Mouse (Mus musculus): ENCODE data around the gene Syt17. TPM values are rescaled to one million over a fixed set of nuclear protein-coding genes. Genes with fewer than 3 reads are reported as not detected.

Syt17 gene
- 2.4 and 3.2 TPM in 2 replicates for polyA plus RNA-seq (2014; fragmentation: Nextera tagmentation; extraction: Ambion mirVana)

DNA sequence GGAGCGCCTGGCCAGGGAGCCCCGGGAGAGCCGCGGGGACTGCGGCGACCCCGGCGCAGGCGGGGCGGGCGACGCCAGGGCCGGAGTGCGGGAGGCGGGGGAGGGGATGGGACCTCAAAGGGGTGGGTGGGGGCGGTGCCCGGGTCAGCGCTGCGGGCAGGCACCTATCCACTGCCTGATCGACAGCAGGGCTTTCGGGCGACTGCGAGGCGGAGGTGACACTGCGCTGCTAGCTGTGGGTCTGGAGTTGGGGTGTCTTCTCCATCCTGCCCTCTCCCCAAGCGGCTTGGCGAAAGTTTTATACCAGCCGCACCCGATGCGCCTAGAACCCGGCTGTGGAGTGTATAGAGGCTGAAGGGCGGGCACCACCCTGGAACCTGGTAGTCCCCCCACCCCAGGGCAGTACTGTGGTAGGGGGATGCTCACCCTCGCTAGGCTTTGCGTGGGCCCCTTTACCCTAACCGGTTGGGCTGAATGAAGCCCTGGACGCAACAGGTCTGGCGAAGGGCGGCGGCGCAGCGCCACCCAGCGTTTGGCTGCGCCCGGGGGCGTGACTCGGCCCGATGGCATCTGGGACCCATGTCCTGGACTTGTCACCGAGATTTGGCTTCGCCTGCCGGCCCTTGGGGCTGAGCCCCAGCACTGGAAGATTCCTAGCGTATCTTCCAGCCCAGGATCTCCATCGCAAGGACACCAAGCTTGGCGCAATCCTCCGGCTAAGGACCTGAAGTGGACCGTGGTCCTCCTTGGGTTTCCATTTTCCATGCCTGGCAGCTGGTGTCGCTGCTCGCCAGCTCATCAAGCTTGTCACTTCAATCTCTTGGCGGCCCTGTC lies at the start of gene Syt17:
Syt17 (minus strand) TSS at position 89 of the 834 bp plus-strand sequence.
- Histone ChIP-seq H3K4me2 (ENCODE audit: low read depth, low read length, severe bottlenecking) (peak within 1 kb of the TSS; percentile 91), H3K27me3 (ENCODE audit: control insufficient read depth, insufficient read depth, low read length) (no peaks in the 10 kb centered on the region; the same call in 1 of the 2 replicates), H3K36me3 (ENCODE audit: control insufficient read depth, insufficient read depth, low read length) (no peaks in the 10 kb centered on the region), H3K4me3 (ENCODE audit: low read depth, low read length) (peak within 1 kb of the TSS; percentile 52), H3K9me3 (ENCODE audit: control insufficient read depth, low read length) (no peaks in the 10 kb centered on the region), H3K27ac (ENCODE audit: low read depth, low read length) (no peak within 1 kb of the TSS), H3K4me1 (replicated peaks; ENCODE audit: control insufficient read depth, insufficient read depth, low read length) (peaks cover 12% of the 10 kb centered on the region; the same call in 1 of the 2 replicates), H3K9ac (ENCODE audit: low read length) (peak within 1 kb of the TSS; percentile 68)
- WGBS, result under 1% methylated on average over 58 of the region's 58 CpGs
- peak; percentile 74 for ATAC-seq (replicated peaks; ENCODE audit: low FRiP score)
- peak; percentile 88 for DNase-seq (ENCODE audit: low spot score)

DNA sequence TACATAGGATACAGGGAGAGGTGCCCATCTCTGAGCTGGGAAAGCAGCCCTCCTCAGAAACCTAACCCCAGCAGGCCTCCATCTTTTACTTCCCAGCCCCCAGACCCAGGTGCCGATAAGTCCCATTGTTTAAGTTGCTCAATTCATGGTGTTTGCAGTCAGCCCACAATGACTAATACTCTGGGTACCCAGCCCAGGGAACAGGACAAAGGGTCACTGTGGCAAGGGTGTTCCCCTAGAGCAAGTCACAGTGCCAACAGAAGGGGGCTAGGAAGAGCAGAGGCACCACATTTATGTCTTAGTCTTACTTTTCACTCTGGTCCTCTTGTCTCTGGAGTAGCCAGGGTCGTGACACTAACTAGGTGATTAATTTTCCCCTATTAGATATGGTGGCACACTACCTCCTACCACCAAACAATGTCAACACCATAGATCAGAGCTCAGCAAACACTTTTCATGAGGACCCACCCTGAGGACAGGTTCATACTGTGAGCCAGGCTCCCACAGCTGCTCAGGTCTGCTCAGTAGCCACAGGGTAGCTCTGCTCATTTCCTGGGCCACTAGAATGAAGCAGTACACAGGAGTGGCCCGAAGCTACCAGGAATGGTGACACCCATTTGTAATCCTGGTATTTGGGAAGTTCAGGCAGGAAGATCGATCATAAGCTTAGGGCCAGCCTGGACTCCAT lies 47.0 kb upstream of the Syt17 start:
- Histone ChIP-seq H3K36me3 (ENCODE audit: control insufficient read depth, insufficient read depth, low read length) (no peaks in the 10 kb centered on the region), H3K9ac (ENCODE audit: low read length) (no peak overlapping the region), H3K9me3 (ENCODE audit: control insufficient read depth, low read length) (no peaks in the 10 kb centered on the region; the same call in 1 of the 2 replicates), H3K4me3 (ENCODE audit: low read depth, low read length) (no peak overlapping the region), H3K27me3 (ENCODE audit: control insufficient read depth, insufficient read depth, low read length) (peaks cover 23% of the 10 kb centered on the region), H3K4me2 (ENCODE audit: low read depth, low read length, severe bottlenecking) (no peak overlapping the region), H3K27ac (ENCODE audit: low read depth, low read length) (no peak overlapping the region), H3K4me1 (replicated peaks; ENCODE audit: control insufficient read depth, insufficient read depth, low read length) (0 out of 2 replicates have a peak, but pooled peaks cover 2% of the 10 kb centered on the region)
- 74% methylated on average over 4 of the region's 4 CpGs for WGBS
- ATAC-seq (replicated peaks; ENCODE audit: low FRiP score) (no peak), DNase-seq (ENCODE audit: low spot score) (no peak)

DNA sequence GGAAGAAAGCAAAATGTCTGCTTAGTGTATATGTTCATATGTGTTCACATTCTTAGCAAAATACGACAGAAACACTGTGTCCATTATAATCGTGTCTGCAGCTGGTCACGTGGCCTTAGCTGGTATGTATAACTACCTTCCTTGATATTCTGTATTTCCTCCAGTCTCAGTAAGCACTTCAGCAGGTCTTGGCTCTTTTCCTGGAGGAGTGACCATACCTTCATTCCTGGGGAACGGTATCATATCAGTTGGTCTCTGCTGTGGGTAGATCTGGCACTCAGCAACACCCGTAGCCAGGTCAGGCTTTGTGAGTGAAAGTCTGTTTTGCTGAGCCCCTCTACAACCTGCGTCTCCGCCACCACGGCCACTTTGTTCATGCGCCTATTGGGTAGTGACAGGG lies 45.9 kb upstream of the Syt17 start:
- DNase-seq (ENCODE audit: low spot score) (no peak), ATAC-seq (replicated peaks; ENCODE audit: low FRiP score) (no peak)
- Histone ChIP-seq H3K36me3 (ENCODE audit: control insufficient read depth, insufficient read depth, low read length) (no peaks in the 10 kb centered on the region), H3K9me3 (ENCODE audit: control insufficient read depth, low read length) (no peaks in the 10 kb centered on the region; the same call in 1 of the 2 replicates), H3K4me1 (replicated peaks; ENCODE audit: control insufficient read depth, insufficient read depth, low read length) (0 out of 2 replicates have a peak, but pooled peaks cover 2% of the 10 kb centered on the region), H3K4me3 (ENCODE audit: low read depth, low read length) (no peak overlapping the region), H3K9ac (ENCODE audit: low read length) (no peak overlapping the region), H3K27me3 (ENCODE audit: control insufficient read depth, insufficient read depth, low read length) (peaks cover 35% of the 10 kb centered on the region), H3K27ac (ENCODE audit: low read depth, low read length) (no peak overlapping the region), H3K4me2 (ENCODE audit: low read depth, low read length, severe bottlenecking) (no peak overlapping the region)
- WGBS, result 89% methylated on average over 9 of the region's 9 CpGs

DNA sequence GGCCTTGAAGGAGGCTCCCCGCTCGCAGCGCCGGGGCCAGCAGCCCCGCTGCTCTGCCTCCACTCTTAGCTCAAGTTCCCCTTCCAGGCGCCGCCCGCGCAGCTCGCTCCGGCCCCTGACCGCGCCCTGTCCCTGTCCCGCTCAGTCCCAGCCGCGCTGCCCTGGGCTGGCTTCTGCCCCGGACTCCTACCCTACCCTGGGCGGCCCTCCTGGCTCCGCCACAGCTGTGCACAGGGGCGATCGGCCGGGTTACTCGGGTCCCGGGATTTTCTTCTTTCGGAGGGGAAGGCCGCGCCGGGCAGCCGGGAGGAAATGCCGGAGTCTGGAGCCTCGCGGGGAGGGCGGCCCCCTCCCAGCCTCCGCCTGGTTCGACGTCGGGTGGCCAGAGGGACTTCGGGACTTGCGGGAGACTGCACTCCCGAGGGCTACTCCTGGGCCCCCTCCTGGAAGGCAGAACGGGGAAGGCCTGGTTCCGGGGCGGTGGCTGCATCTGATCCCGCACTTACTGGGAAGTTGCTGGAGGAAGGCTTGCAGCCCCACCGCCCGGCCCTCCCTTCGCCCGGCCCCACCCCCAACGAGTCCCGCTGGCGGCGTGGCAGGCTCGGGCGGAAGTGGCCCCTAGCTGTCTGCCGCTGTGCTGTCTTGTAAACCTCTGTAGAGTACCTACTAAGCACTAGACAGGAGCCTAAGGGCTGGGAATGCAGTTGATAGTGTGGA lies 43.6 kb upstream of the Syt17 start, which contains the start of gene Itpripl2:
Itpripl2 (minus strand) TSS at position 545 of the 717 bp plus-strand sequence.
- Histone ChIP-seq H3K4me2 (ENCODE audit: low read depth, low read length, severe bottlenecking) (peak within 1 kb of the TSS; percentile 79), H3K27ac (ENCODE audit: low read depth, low read length) (no peak within 1 kb of the TSS), H3K4me3 (ENCODE audit: low read depth, low read length) (peak within 1 kb of the TSS; percentile 56), H3K27me3 (ENCODE audit: control insufficient read depth, insufficient read depth, low read length) (peaks cover 37% of the 10 kb centered on the region), H3K4me1 (replicated peaks; ENCODE audit: control insufficient read depth, insufficient read depth, low read length) (0 out of 2 replicates have a peak, but pooled peaks cover 2% of the 10 kb centered on the region), H3K9me3 (ENCODE audit: control insufficient read depth, low read length) (no peaks in the 10 kb centered on the region), H3K36me3 (ENCODE audit: control insufficient read depth, insufficient read depth, low read length) (no peaks in the 10 kb centered on the region), H3K9ac (ENCODE audit: low read length) (peak within 1 kb of the TSS; percentile 61)
- peak; percentile 87 for ATAC-seq (replicated peaks; ENCODE audit: low FRiP score)
- under 1% methylated on average over 54 of the region's 55 CpGs for WGBS
- peak; percentile 85 for DNase-seq (ENCODE audit: low spot score)

DNA sequence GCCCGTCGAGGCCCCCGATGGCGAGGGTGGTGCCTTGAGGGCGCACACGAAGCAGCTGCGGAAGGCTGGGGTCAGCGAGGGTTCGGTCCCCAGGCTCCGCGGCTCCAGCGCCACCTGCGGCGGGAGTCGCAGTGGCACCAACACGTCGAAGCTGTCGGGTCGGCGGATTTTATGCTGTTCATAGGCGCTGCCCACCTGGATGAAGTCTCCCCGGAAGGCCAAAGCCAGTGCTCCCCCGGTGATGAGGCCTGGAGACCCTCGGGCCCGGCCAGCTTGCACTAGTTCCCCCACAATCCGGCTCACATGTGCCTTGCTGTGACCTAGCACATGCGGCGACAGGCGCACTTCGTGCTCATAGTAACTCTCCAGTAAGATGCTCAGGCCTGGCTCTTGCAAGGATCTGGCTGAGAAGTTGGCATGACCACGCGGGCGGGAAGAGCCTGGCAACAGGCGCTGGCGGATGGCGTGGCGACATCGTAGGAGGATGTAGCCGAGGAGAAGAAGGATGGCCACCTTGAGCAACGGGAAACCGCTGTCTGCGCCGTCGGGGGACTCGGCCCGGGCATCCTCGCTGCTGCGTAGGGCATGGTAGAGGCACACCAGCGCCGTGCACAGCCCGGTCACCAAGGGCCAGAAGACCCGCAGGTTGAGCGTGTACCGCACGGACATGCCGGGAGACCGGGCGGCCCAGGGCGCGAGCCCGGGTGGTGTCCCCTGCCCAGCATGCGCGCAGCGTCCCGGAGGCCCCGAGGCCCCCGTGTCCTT lies 42.8 kb upstream of the Syt17 start:
- Histone ChIP-seq H3K27ac (ENCODE audit: low read depth, low read length) (no peak overlapping the region), H3K9ac (ENCODE audit: low read length) (peak overlapping the region; percentile 61), H3K9me3 (ENCODE audit: control insufficient read depth, low read length) (no peaks in the 10 kb centered on the region), H3K36me3 (ENCODE audit: control insufficient read depth, insufficient read depth, low read length) (no peaks in the 10 kb centered on the region), H3K4me3 (ENCODE audit: low read depth, low read length) (peak overlapping the region; percentile 56), H3K4me1 (replicated peaks; ENCODE audit: control insufficient read depth, insufficient read depth, low read length) (0 out of 2 replicates have a peak, but pooled peaks cover 2% of the 10 kb centered on the region), H3K27me3 (ENCODE audit: control insufficient read depth, insufficient read depth, low read length) (peaks cover 37% of the 10 kb centered on the region), H3K4me2 (ENCODE audit: low read depth, low read length, severe bottlenecking) (peak overlapping the region; percentile 79)
- WGBS, result 3% methylated on average over 67 of the region's 67 CpGs
- DNase-seq (ENCODE audit: low spot score) (peak; percentile 70), ATAC-seq (replicated peaks; ENCODE audit: low FRiP score) (peak; percentile 47)

DNA sequence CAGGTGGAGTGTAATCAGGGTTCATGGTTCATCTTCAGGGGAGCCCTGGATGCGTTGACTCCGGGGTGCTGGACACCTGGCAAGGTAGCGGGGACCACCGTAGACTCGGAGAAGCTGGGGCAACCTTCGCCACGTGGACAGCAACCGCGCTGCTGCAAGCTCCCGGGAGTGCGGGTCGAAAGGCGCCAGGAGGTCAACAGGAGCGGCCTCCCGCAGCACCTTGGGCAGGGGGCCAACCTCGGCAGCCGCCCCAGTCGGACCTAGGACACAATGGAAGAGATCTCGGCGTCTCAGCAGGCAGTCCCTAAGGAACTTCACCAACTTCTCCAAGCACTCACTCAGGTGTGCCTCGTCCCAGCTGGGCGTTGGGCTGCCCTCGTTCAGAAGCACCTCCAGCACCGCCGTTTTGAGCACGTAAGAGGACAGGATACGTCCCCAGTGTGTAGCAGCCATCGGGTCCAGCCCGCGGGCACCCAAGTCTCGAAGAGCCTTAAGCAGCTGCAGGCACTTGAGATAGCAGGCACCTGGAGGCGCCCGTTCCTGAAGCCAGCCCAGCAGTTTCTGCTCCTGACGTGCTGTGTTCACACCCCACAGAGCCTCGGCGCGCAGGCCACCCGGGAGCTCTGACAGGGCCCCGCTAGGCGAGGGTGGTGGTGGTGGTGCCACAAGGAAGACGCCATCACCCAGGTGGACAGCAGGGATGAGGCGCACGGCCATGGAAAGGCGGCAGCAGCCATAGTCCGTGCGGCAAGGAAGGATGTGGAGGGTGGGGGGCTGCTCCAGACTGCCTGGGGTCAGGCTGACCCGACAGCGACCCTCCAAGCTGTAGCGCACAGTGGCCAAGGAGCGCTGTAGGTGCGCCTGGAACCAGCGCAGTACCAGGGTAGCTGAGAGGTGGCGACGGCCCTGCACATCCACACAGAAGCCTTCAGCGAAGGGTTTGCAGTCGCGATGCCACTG lies 42.0 kb upstream of the Syt17 start:
- DNase-seq (ENCODE audit: low spot score), result peak; percentile 52
- no peak overlapping the region for H3K27ac ChIP-seq (ENCODE audit: low read depth, low read length)
- no peak overlapping the region; the same call in 1 of the 2 replicates for H3K4me3 ChIP-seq (ENCODE audit: low read depth, low read length)
- H3K9me3 ChIP-seq (ENCODE audit: control insufficient read depth, low read length), result no peaks in the 10 kb centered on the region
- no peak overlapping the region for H3K9ac ChIP-seq (ENCODE audit: low read length)
- peak overlapping the region; percentile 21 for H3K4me2 ChIP-seq (ENCODE audit: low read depth, low read length, severe bottlenecking)
- peak; percentile 48 for ATAC-seq (replicated peaks; ENCODE audit: low FRiP score)
- peaks cover 37% of the 10 kb centered on the region for H3K27me3 ChIP-seq (ENCODE audit: control insufficient read depth, insufficient read depth, low read length)
- WGBS, result 10% methylated on average over 56 of the region's 57 CpGs
- 0 out of 2 replicates have a peak, but pooled peaks cover 2% of the 10 kb centered on the region for H3K4me1 ChIP-seq (replicated peaks; ENCODE audit: control insufficient read depth, insufficient read depth, low read length)
- no peaks in the 10 kb centered on the region for H3K36me3 ChIP-seq (ENCODE audit: control insufficient read depth, insufficient read depth, low read length)

DNA sequence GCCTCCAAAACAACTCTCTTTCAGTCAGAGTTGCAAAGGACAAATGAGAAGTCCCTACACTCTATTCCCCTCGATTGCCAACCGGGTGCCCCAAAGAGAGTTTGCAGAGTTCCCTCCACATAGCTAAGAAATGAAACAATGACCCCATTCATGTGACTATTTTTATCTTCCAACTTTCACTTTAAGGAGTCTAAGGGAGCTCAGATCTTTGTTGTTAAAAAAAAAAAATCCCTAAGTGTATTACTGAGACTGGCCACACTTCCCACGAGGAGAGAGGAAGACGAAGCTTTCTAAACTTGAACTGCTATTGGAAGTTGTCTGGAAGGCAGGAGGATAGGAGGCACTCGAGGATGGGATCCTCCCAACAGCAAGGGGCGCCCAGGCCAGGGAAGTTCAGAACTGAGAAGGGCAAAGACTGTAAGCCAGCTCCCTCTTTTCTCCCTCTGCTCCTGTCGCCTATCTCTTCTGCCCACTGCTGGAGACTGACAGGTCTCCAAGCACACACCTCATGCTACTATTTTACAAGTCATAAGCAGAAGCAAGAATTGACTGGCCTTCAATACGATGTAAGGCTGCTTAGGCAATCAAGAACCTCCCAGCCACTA lies 40.1 kb upstream of the Syt17 start:
- H3K9me3 ChIP-seq (ENCODE audit: control insufficient read depth, low read length), result no peaks in the 10 kb centered on the region
- H3K9ac ChIP-seq (ENCODE audit: low read length), result no peak overlapping the region
- 27% methylated on average over 8 of the region's 8 CpGs for WGBS
- H3K36me3 ChIP-seq (ENCODE audit: control insufficient read depth, insufficient read depth, low read length), result no peaks in the 10 kb centered on the region
- ATAC-seq (replicated peaks; ENCODE audit: low FRiP score) (no peak), DNase-seq (ENCODE audit: low spot score) (no peak)
- H3K4me3 ChIP-seq (ENCODE audit: low read depth, low read length), result no peak overlapping the region
- 0 out of 2 replicates have a peak, but pooled peaks cover 2% of the 10 kb centered on the region for H3K4me1 ChIP-seq (replicated peaks; ENCODE audit: control insufficient read depth, insufficient read depth, low read length)
- H3K4me2 ChIP-seq (ENCODE audit: low read depth, low read length, severe bottlenecking), result no peak overlapping the region
- H3K27me3 ChIP-seq (ENCODE audit: control insufficient read depth, insufficient read depth, low read length), result peaks cover 37% of the 10 kb centered on the region
- no peak overlapping the region for H3K27ac ChIP-seq (ENCODE audit: low read depth, low read length)

All from forebrain, embryonic 11.5 days (tissue).